Mouse (Mus musculus) heart, postnatal 10 days (tissue): ENCODE measurements around the gene Tmem216. TPM values are rescaled to one million over a fixed set of nuclear protein-coding genes. Genes with fewer than 3 reads are reported as not detected.
A peak's percentile ranks its signal among the peaks of the same experiment; 100 is the strongest.
"Not testable (repeated sequence)": the region's sequence is repeated elsewhere in the genome, so short reads cannot be mapped to it uniquely, and the experiment has no call there.

Experiments
- DNase-seq, 2 experiments: peaks; one replicate each; pipeline ENCODE4 v3.0.0; 2021
- intact Hi-C: fragments of 180-260 bp; cut with DNase I; formaldehyde crosslinking; loops from one replicate; pipeline ENCODE4 v1.15.1; 2025
- total RNA-seq, 2 experiments: library from RNA; stranded (reverse); gene quantifications; 2 replicates each; pipeline ENCODE4 v1.2.3; 2021

Gene Tmem216
- total RNA-seq, 2 experiments from 2014 or later, result 4.5 to 4.9 TPM

GRCm38 (mm10) chr19:10569627-10570026 is 13.6 kb upstream of the Tmem216 start:
- DNase-seq, result no peak
- intact Hi-C loops, result no loop called here

DNA sequence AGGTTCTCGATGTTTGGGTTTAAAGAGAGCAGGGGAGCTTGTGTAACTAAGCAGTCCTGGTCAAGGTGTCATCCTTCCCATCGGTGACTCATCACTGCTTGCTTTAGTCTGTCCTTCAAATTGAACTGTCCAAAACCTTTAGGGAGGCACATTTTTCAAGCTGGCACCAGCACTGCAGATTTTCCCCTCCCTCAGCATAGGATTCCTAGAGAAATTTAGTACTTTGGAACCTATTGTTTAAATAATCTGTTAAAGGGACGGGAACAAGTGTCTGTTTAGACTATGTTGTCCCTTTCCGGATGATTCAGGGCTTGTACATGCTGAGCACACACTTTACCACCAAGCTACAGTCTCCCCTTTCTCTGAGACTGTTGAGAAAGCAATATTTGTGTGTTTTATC is 9.2 kb upstream of the Tmem216 start:
- intact Hi-C loops, result no loop called here

DNA sequence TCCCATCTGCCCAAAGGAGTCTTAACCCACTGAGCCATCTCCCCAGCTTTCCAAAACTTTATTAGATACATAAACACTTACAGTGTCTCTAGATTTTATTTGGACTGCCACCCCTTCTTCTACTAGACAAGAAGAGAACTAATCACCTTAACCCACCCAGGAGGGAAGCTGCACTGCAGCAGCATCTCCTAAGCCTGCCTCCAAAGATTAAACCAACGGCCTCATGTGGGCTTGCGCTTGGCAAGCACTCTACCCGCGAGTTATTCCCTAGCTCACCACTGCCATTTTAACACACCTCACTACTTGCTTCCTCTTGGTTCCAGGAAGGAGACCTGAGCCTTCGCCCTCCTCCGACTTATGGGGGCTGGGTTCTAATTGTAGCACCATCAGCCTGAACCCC is 8.2 kb upstream of the Tmem216 start:
- intact Hi-C loops, result no loop called here

More for the DNA sequence above, 9.2 kb upstream of the Tmem216 start:
- DNase-seq, result no peak

DNA sequence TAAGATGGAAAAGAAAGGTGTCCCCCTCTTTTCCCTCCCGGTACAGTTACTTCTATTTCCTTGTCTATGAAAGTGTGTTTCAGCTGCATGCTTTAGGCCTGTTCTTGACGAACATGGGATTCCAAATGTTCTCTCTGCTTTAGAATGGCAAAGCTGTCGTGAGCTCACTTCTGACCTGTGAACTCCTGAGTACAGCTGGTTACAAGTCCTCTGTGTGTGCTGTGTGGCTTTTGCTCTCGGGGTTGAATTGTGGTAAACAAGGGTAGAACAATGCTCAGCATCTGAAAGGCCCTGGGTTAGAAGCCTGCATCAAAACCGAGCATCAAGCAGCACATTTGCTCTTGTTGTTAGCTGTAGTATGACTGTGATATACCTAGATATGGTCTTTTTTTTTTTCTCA is 6.3 kb upstream of the Tmem216 start:
- intact Hi-C loops, result no loop called here

More for the DNA sequence above, 8.2 kb upstream of the Tmem216 start:
- no peak for DNase-seq

DNA sequence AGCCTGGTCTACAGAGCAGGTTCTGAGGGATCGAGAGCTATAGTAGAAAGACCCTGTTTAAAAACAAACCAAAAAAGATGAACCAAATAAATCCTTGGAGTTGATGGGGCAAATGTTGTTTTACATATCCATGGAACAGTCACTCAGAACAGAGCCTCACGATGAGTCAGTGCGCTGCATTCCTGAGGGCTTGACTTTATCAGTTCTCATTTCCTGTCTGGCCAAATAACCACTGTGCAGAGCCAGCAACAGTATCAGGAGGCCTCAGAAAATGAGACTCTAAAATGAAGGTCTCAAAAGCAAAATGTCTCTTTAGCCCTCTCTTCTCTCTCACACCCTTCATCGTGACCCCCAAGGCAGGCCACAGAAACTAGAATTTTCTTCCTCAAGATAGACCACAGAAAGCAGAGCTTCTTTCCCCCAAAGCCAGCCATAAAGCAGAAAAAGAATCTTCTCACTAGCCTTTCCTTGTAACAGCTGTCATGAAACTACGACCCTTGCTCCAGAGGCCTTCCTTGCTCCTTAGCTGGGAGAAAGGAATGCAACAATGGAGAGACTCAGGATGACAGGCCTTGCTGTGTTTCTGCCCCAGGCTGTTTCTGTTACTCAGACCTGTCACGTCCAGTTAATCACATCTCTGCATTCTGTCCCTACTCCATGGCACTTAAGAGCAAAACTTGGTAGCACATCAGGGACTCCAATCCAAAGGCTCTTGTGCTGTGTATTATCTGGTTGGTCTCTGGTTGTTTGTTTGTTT is 5.7 kb upstream of the Tmem216 start:
- intact Hi-C loops, result no loop called here
- peak; percentile 74 to 77 for DNase-seq

More for the DNA sequence above, 6.3 kb upstream of the Tmem216 start:
- DNase-seq, result no peak

GRCm38 (mm10) chr19:10560108-10560507 is 4.1 kb upstream of the Tmem216 start:
- peak; percentile 22 to 47 for DNase-seq

GRCm38 (mm10) chr19:10557837-10558375 is 1.9 kb upstream of the Tmem216 start:
- intact Hi-C loops, result loop anchor here (2.0 kb wide), 1 partner anchor 19 kb away; the partner anchor contains the start of genes Cyb561a3 and Tmem138
- DNase-seq, result not testable (repeated sequence)

More at GRCm38 (mm10) chr19:10560108-10560507, 4.1 kb upstream of the Tmem216 start:
- intact Hi-C loops, result no loop called here

DNA sequence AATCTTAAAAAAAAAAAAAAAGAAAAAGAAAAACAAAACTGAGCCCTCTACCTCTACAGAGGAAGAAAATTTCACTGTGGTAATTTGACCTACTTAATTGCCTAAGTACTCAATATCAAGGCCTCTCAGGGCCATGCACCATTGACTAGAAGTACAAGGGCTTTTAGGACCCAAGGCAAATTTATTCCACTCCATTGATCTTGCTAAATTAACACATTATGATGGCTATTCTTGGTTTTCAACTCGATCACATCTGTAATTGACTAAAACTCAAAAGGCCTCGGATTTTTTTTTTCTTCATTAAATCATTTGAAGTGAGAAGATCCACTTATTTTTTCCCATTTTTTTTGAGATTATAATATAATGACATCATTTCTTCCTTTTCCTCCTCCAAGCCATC is 1.4 kb upstream of the Tmem216 start:
- DNase-seq, result no peak
- intact Hi-C loops, result loop anchor here (2.0 kb wide), 1 partner anchor 19 kb away; the partner anchor contains the start of genes Cyb561a3 and Tmem138

GRCm38 (mm10) chr19:10557001-10557400 is 963 bp upstream of the Tmem216 start:
- intact Hi-C loops, result loop anchor here (2.0 kb wide), 1 partner anchor 20 kb away; the partner anchor contains the start of genes Cyb561a3 and Tmem138

DNA sequence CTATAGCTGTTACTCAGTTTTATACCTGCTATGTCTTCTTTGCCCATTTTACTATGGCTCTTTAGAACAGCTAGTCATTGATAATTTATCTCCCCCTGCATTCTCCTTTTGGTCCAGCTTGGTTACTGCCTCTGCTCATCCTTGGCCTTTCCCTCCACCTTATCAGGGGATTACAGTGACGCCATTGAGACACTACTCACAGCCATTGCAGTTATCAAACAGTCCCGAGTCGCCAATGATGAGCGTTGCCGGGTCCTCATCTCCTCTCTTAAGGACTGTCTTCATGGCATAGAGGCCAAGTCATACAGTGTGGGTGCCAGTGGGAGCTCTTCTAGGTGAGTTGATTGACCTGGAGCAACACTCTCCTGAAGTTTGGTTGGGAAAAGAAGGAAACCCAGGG is 16.6 kb downstream of the Tmem216 start:
- intact Hi-C loops, result no loop called here
- DNase-seq, result no peak

More at GRCm38 (mm10) chr19:10557001-10557400, 963 bp upstream of the Tmem216 start:
- DNase-seq, result no peak

DNA sequence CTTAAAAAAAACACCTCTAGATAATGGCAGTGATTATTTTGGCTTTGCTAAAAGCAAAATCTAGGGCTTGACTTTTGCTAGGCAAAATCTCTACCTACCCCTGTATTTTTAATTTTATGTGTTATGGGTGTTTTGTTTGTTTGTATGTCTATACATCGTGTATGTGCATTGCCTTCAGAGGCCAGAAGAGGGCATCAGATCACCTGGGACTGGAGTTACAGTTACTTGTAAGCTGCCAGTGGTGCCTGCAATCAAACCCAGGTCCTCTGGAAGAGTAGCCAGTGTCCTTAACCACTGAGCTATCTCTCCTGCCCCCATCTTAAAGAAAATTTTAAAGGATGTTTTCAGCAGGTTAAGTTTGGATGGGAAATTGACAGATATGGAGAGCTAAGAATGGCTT is 26.0 kb downstream of the Tmem216 start:
- intact Hi-C loops, result no loop called here

DNA sequence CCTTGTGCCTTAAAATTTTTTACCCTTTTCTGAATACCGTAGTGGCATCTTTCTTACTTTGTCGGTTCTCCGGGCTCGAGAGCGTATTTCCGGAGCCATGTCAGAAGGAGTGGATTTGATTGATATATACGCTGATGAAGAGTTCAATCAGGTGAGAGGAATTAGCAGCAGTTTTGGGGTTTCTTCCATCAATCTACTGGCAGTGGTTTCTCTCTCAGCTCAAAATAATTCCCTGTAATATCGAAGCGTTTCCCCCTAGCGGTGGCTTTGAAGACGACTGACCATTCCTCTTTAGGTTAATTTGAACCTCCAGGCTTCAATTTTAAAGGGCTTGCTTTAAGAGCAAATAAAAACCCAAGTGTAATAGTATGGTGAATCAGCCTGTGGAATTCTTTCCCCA is 30.1 kb downstream of the Tmem216 start, which contains the start of gene Sdhaf2:
Gene Sdhaf2 (minus strand): TSS at position 233 of the 400 bp plus-strand sequence.
- intact Hi-C loops, result no loop called here
- DNase-seq, result peak in 1 of 2 experiments; percentile 51

More for the DNA sequence above, 26.0 kb downstream of the Tmem216 start:
- no peak for DNase-seq

DNA sequence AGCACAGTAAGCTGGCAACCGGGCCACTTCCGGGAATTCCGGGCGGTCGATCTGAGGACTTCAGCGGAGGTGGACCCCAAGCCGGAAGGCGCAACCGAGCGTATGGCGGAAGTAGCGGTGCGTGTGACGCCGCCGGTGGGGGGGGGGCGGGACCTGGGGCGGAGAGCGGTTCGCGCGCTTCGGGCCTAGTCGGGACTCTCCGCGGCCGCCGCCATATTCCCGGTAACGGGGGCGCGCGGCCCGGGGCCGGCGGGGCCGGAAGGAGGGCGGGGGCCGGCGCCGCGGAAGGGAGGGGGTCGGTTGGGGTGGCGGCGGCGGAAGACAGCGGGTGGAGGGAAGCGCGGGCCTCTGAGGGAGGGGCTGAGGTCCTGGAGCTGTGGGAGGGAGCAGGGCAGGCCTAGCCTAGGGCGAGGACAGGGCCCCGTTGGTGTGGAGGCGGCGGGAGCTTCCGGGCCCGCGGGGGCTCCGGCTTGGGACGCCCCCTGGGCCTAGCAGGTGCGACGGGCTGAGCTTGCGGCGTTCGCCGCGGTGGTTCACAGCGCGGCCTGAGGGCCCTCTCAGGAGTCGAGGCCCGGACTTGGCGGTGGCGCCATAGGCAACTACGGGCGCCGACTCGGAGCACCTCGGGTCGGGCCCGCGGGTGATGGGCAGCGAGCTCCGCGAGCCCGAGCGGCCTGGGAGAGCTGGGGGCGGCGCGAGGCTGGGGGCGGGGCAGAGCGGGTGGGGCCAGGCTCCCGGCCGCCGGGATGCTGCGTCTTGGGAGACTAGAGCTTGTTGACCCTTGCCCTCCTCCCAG is 30.7 kb downstream of the Tmem216 start, which contains the start of gene Cpsf7:
Gene Cpsf7 (plus strand): TSS at position 161 of the 796 bp plus-strand sequence.
- intact Hi-C loops, result no loop called here

GRCm38 (mm10) chr19:10524784-10525105 is 31.3 kb downstream of the Tmem216 start:
- DNase-seq, result no peak
- intact Hi-C loops, result no loop called here

More for the DNA sequence above, 30.7 kb downstream of the Tmem216 start, which contains the start of gene Cpsf7:
- DNase-seq, result peak; percentile 94 to 96

GRCm38 (mm10) chr19:10523483-10524080 is 32.5 kb downstream of the Tmem216 start:
- intact Hi-C loops, result no loop called here
- DNase-seq, result no peak

DNA sequence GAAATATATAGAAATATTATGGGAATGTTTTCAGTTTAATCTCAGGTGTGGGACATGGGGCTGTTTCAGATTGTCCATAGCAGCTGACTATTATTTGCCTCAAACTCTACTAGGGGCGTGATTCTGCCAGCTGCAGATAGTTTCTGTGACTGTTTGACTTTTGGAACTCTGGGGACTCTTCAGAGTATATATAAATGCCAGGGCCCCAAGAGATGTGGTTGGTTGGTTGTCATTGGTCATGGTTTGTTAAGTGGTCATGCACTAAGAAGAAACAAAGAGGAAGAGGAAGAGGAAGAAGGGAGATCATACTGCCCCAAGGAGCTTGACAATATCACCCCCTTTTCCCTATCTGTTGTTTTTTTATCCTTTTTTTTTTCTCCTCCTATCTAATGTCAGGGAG is 34.1 kb downstream of the Tmem216 start:
- DNase-seq, result no peak
- intact Hi-C loops, result no loop called here

- intact Hi-C loops, result no loop called here
Measured at GRCm38 (mm10) chr19:10520355-10520754, 35.7 kb downstream of the Tmem216 start.

DNA sequence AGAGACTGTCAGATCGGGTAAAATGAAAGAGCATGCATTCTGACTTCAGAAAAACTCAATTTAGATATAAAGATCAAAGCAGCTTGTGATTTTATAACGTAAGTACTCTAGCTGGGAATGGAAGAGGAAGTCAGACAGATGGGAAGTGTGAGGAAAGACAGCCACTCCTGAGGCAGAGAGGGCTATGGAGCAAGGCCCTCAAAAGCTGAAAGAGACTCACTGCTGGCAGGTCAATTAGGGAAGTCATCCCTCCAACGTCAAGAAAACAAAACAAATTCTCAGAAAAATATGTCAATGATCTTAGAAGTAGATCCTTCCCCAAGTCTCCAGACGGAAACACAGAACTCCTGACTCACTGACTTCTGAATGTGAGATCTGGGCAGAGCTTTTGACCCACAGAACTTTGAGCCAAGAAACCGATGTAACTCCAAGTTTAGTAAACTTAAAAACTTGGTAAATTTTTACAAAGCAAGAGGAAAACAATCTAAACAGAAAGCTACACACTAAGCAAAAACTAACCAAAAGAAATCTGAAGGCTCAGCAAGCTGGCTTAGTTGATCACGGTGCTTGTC is 45.2 kb downstream of the Tmem216 start:
- no peak for DNase-seq
- intact Hi-C loops, result no loop called here

More at GRCm38 (mm10) chr19:10520355-10520754, 35.7 kb downstream of the Tmem216 start:
- DNase-seq, result peak in 1 of 2 experiments; percentile 15

- DNase-seq, result peak; percentile 44 to 71
- intact Hi-C loops, result loop anchor here (5.0 kb wide), 1 partner anchor 170 kb away; no protein-coding TSS in a partner anchor
Measured at GRCm38 (mm10) chr19:10502571-10502970, 53.5 kb downstream of the Tmem216 start.

- intact Hi-C loops, result loop anchor here (5.0 kb wide), 1 partner anchor 168 kb away; no protein-coding TSS in a partner anchor
- no peak for DNase-seq
Measured at GRCm38 (mm10) chr19:10500581-10500980, 55.5 kb downstream of the Tmem216 start.
